Mouse (Mus musculus) CH12.LX (cell line): ENCODE data around the gene Olfr221. TPM values are rescaled to one million over a fixed set of nuclear protein-coding genes. Genes with fewer than 3 reads are reported as not detected.
"Not testable (repeated sequence)": the region's sequence is repeated elsewhere in the genome, so short reads cannot be mapped to it uniquely, and the experiment has no call there.

Experiments
- DNase-seq: peaks from one replicate; pipeline ENCODE4 v3.0.0-alpha.2; 2013; ENCODE audit errors: extremely low read depth
- H3K27ac ChIP-seq: 2 replicates; pipeline ENCODE4 v1.5.1; 2012; ENCODE audit warnings: low read depth, mild to moderate bottlenecking, control low read depth, moderate library complexity; ENCODE audit not compliant: insufficient read depth
- H3K27me3 ChIP-seq: replicated peaks from 2 replicates; pipeline ENCODE3; 2012; ENCODE audit warnings: inconsistent platforms
- H3K36me3 ChIP-seq, 2 experiments: replicated peaks in 1 of 2; 2 replicates each; pipeline versions ENCODE3 to v1.6.1; 2012; ENCODE audit warnings: inconsistent platforms in 1 of 2, low read length in 1 of 2, mild to moderate bottlenecking in 1 of 2, mixed read lengths in 1 of 2, moderate library complexity in 1 of 2; ENCODE audit not compliant: control insufficient read depth in 1 of 2, insufficient read depth in 1 of 2
- H3K4me1 ChIP-seq, 2 experiments: 2 replicates each; pipeline ENCODE4 v1.6.1; 2012; ENCODE audit warnings: inconsistent platforms in 1 of 2, moderate library complexity in 1 of 2; ENCODE audit not compliant: insufficient read depth in 2 of 2, control insufficient read depth in 1 of 2
- H3K4me2 ChIP-seq: 2 replicates; pipeline ENCODE4 v1.6.1; 2012; ENCODE audit warnings: low read depth, mild to moderate bottlenecking, control low read depth; ENCODE audit not compliant: poor library complexity, insufficient read depth, severe bottlenecking
- H3K4me3 ChIP-seq, 3 experiments: fragments of 150-350 bp in 1 of 3; sonication (generic) in 1 of 3; replicated peaks in 1 of 3; 2 replicates each; pipeline versions ENCODE3 to v1.5.1; 2011 to 2012; ENCODE audit warnings: low read depth in 2 of 3, low read length in 2 of 3, mild to moderate bottlenecking in 2 of 3, moderate library complexity in 2 of 3, control low read depth in 1 of 3, improper control_type of control experiment in 1 of 3, inconsistent platforms in 1 of 3, mixed read lengths in 1 of 3; ENCODE audit not compliant: poor library complexity in 1 of 3
- H3K79me2 ChIP-seq: replicated peaks from 2 replicates; pipeline ENCODE4 v1.6.1; 2012; ENCODE audit warnings: mild to moderate bottlenecking, moderate library complexity; ENCODE audit not compliant: control insufficient read depth, poor library complexity, insufficient read depth, severe bottlenecking; ENCODE audit errors: extremely low read depth
- H3K9ac ChIP-seq: 2 replicates; pipeline ENCODE4 v1.6.1; 2012; ENCODE audit warnings: low read depth, mild to moderate bottlenecking, control low read depth, moderate library complexity; ENCODE audit not compliant: insufficient read depth
- H3K9me3 ChIP-seq: replicated peaks from 2 replicates; pipeline ENCODE3; 2012; ENCODE audit warnings: low read length, inconsistent platforms, mixed read lengths
- BHLHE40 ChIP-seq: IDR thresholded peaks from 2 replicates; pipeline ENCODE4 v1.6.1; 2011; ENCODE audit warnings: mild to moderate bottlenecking, low read depth, low read length, improper control_type of control experiment
- CHD1 ChIP-seq: IDR thresholded peaks from 2 replicates; pipeline ENCODE4 v1.6.1; 2012; ENCODE audit warnings: low read depth, low read length, improper control_type of control experiment, inconsistent platforms
- JUND ChIP-seq: conservative IDR thresholded peaks from 2 replicates; pipeline ENCODE4 v1.6.1; 2011; ENCODE audit warnings: low read depth, low read length, improper control_type of control experiment
- MAZ ChIP-seq: IDR thresholded peaks from 2 replicates; pipeline ENCODE4 v1.6.1; 2012; ENCODE audit warnings: low read depth, mild to moderate bottlenecking, inconsistent platforms, low read length, improper control_type of control experiment, moderate library complexity
- MXI1 ChIP-seq: IDR thresholded peaks from 2 replicates; pipeline ENCODE4 v1.6.1; 2011; ENCODE audit warnings: mild to moderate bottlenecking, low read depth, low read length, improper control_type of control experiment
- NRF1 ChIP-seq: IDR thresholded peaks from 2 replicates; pipeline ENCODE4 v1.6.1; 2014; ENCODE audit warnings: low read depth, mild to moderate bottlenecking, inconsistent platforms, low read length, improper control_type of control experiment, moderate library complexity
- POLR2A ChIP-seq: IDR thresholded peaks from 2 replicates; pipeline ENCODE4 v1.6.1; 2011; ENCODE audit warnings: low read depth, mild to moderate bottlenecking, improper control_type of control experiment, low read length
- SIN3A ChIP-seq: IDR thresholded peaks from 2 replicates; pipeline ENCODE4 v1.6.1; 2012; ENCODE audit warnings: low read length, improper control_type of control experiment, inconsistent platforms
- SMC3 ChIP-seq: IDR thresholded peaks from 2 replicates; pipeline ENCODE4 v1.6.1; 2011; ENCODE audit warnings: low read depth, low read length, improper control_type of control experiment
- TCF12 ChIP-seq: IDR thresholded peaks from 2 replicates; pipeline ENCODE4 v1.6.1; 2014; ENCODE audit warnings: low read depth, mild to moderate bottlenecking, inconsistent platforms, low read length, improper control_type of control experiment
- USF2 ChIP-seq: conservative IDR thresholded peaks from 2 replicates; pipeline ENCODE4 v1.6.1; 2011; ENCODE audit warnings: low read depth, low read length, improper control_type of control experiment
- ZKSCAN1 ChIP-seq: IDR thresholded peaks from 2 replicates; pipeline ENCODE4 v1.6.1; 2012; ENCODE audit warnings: low read depth, inconsistent platforms, low read length, improper control_type of control experiment, borderline replicate concordance
- ZMIZ1 ChIP-seq: IDR thresholded peaks from 2 replicates; pipeline ENCODE4 v1.6.1; 2012; ENCODE audit warnings: low read depth, mild to moderate bottlenecking, inconsistent platforms, low read length, improper control_type of control experiment
- ZNF384 ChIP-seq: IDR thresholded peaks from 2 replicates; pipeline ENCODE4 v1.6.1; 2012; ENCODE audit warnings: low read depth, low read length, improper control_type of control experiment, inconsistent platforms
- dilution Hi-C: fragments of 300-500 bp; cut with MboI; formaldehyde crosslinking; loops from 2 replicates; pipeline ENCODE4 v1.14.3; 2020; ENCODE audit warnings: low sequenced_read_pairs; ENCODE audit not compliant: extremely low pct_unique_long_range_greater_than_20kb, extremely low pct_ligation_motif_present
- in situ Hi-C: fragments of 300-500 bp; cut with MboI; formaldehyde crosslinking; loops from 3 replicates; pipeline ENCODE4 v1.14.3; 2019; ENCODE audit warnings: low sequenced_read_pairs, low pct_ligation_motif_present, low pct_unique_long_range_greater_than_20kb, mixed read lengths
- polyA plus RNA-seq: library from polyadenylated mRNA; unstranded; fragments of >175 nt; gene quantifications from 2 replicates; pipeline ENCODE4 v1.2.1, GENCODE M21; 2012; ENCODE audit warnings: low read depth; ENCODE audit not compliant: insufficient read length
- total RNA-seq, 2 experiments: library from RNA; depleted of rRNA; stranded (reverse); fragments of 300-350 nt in 1 of 2; fragments of >200 nt in 1 of 2; gene quantifications; 2 replicates each; pipeline ENCODE4 v1.2.3; 2012 to 2014

Olfr221 gene
- total and polyA plus RNA-seq, 3 experiments, result not detected

DNA sequence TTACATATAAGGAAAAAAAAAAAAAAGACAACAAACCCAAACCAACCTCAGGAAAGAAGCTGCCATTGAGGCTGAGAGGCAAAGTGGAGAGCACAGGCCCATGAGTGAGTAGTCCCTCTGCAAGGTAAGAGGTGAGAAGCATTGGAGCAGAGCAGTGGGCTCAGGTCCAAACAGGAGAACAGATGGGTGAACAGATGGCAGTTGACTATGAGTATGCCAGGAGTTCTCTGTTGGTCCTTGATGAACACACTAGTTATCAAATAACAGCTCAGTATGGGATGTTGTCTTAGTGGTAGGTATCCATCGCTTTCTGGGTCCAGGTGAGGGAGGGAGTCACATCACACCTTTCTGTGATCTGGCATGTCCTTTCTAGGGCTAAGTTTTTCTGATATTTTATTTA, 18.5 kb upstream of the Olfr221 start:
- in situ Hi-C loops, result no loop called here
- Histone ChIP-seq H3K79me2 (no peaks in the 10 kb centered on the region), H3K27me3 (no peaks in the 10 kb centered on the region), H3K9ac (no peak overlapping the region), H3K27ac (no peak overlapping the region), H3K4me3 (no peak overlapping the region), H3K36me3 (no peaks in the 10 kb centered on the region), H3K4me2 (no peak overlapping the region), H3K4me1 (peaks cover 2 to 10% of the 10 kb centered on the region in 2 experiments; a peak in 2 of 4 replicates), H3K9me3 (no peaks in the 10 kb centered on the region)
- dilution Hi-C loops, result no loop called here
- TF ChIP-seq CHD1 (no peak), TCF12 (no peak)
- no peak for DNase-seq

- Histone ChIP-seq H3K4me2 (no peak overlapping the region), H3K27ac (no peak overlapping the region), H3K27me3 (no peaks in the 10 kb centered on the region), H3K4me3 (no peak overlapping the region), H3K4me1 (peaks cover 2 to 10% of the 10 kb centered on the region in 2 experiments; a peak in 2 of 4 replicates), H3K9me3 (no peaks in the 10 kb centered on the region), H3K79me2 (no peaks in the 10 kb centered on the region), H3K36me3 (no peaks in the 10 kb centered on the region), H3K9ac (no peak overlapping the region)
- in situ Hi-C loops (no loop called here), dilution Hi-C loops (no loop called here)
- no peak for DNase-seq
- TF ChIP-seq USF2, result no peak
- TF ChIP-seq MXI1, result no peak
- no peak for TF ChIP-seq POLR2A
- no peak for TF ChIP-seq CHD1
- no peak for TF ChIP-seq SIN3A
- no peak for TF ChIP-seq ZNF384
- TF ChIP-seq ZKSCAN1, result no peak
- no peak for TF ChIP-seq MAZ
- no peak for TF ChIP-seq NRF1
- TF ChIP-seq SMC3, result no peak
- TF ChIP-seq ZMIZ1, result no peak
These were observed 17.7 kb upstream of the Olfr221 start for GRCm38 (mm10) chr14:52059982-52060381.

- in situ Hi-C loops, H3K27ac ChIP-seq, DNase-seq, H3K9ac ChIP-seq, H3K9me3 ChIP-seq, H3K4me3 ChIP-seq, H3K79me2 ChIP-seq, H3K4me2 ChIP-seq, H3K36me3 ChIP-seq, dilution Hi-C loops, H3K27me3 ChIP-seq: not testable (repeated sequence)
- H3K4me1 ChIP-seq, result peaks cover 7 to 17% of the 10 kb centered on the region in 2 experiments; a peak in 3 of 4 replicates
- 0 out of 2 replicates have a peak, but pooled peaks have one; percentile 14 for TF ChIP-seq JUND
- TF ChIP-seq BHLHE40, result peak; percentile 65
These were observed 10.5 kb upstream of the Olfr221 start for GRCm38 (mm10) chr14:52052720-52053119.
